ENCODE assay signal across 16 mouse cellular contexts in genomic region chr16:9679994-9680393, GRCm38 (mm10).
DNase-seq lines count a peak whose midpoint lies in the region; ATAC-seq and TF ChIP-seq lines count a peak whose summit lies in the region.
"Had no signal": no experiment of that assay in that cellular context is flagged by ENCODE, and none has a peak within 500 bp of the region (broad histone marks: within the 10 kb centered on the region; RNA-seq: fewer than 3 reads in every experiment).

No protein-coding gene starts in this region.

- intact Hi-C loops in heart, adult 2 months (cut with DNase I): no loop called here

- TF ChIP-seq EP300 in heart, adult 2 months (IDR thresholded peaks at IDR 0.05; ENCODE audit: insufficient read depth, low read depth, low read length): no peak

- H3K79me2 ChIP-seq in heart, adult 2 months (replicated peaks; ENCODE audit: control insufficient read depth, insufficient read depth, low read length): no peaks in the 10 kb centered on the region

- H3K9me3 ChIP-seq in midbrain, embryonic 12.5 days: no peaks in the 10 kb centered on the region
- no peaks in the 10 kb centered on the region for H3K9me3 ChIP-seq in midbrain, embryonic 14.5 days (ENCODE audit: control insufficient read depth, low read length)
- no peaks in the 10 kb centered on the region for H3K9me3 ChIP-seq in forebrain, embryonic 11.5 days (ENCODE audit: control insufficient read depth, low read length)
- H3K9me3 ChIP-seq: hindbrain, embryonic 13.5 days; kidney, embryonic 15.5 days had no signal

- 0 out of 2 replicates have a peak overlapping the region, but pooled peaks have one; percentile 9 for H3K4me2 ChIP-seq in midbrain, embryonic 12.5 days (replicated peaks)
- H3K4me2 ChIP-seq in midbrain, embryonic 14.5 days (ENCODE audit: low read length): no peak overlapping the region
- H3K4me2 ChIP-seq in forebrain, embryonic 11.5 days (ENCODE audit: low read depth, low read length, severe bottlenecking): no peak overlapping the region
- H3K4me2 ChIP-seq: hindbrain, embryonic 13.5 days; kidney, embryonic 15.5 days had no signal

- no peak overlapping the region for H3K4me3 ChIP-seq in heart, adult 2 months
- no peak overlapping the region for H3K4me3 ChIP-seq in midbrain, embryonic 12.5 days
- H3K4me3 ChIP-seq in midbrain, embryonic 14.5 days (replicated peaks; ENCODE audit: low read depth, low read length): no peak overlapping the region
- no peak overlapping the region for H3K4me3 ChIP-seq in forebrain, embryonic 11.5 days (ENCODE audit: low read depth, low read length)
- H3K4me3 ChIP-seq: hindbrain, embryonic 13.5 days; kidney, embryonic 15.5 days had no signal

- 79% methylated on average over 5 of the region's 5 CpGs for WGBS in heart, adult 2 months
- 29% methylated on average over 5 of the region's 5 CpGs for WGBS in midbrain, embryonic 12.5 days
- WGBS in midbrain, embryonic 14.5 days: 32% methylated on average over 5 of the region's 5 CpGs
- WGBS in forebrain, embryonic 11.5 days: 15% methylated on average over 5 of the region's 5 CpGs

- ATAC-seq in midbrain, embryonic 12.5 days (ENCODE audit: low FRiP score, low read depth): peak; percentile 54; the same call in 1 of the 2 replicates
- ATAC-seq in midbrain, embryonic 14.5 days (ENCODE audit: low FRiP score, low TSS enrichment): no peak
- ATAC-seq in forebrain, embryonic 11.5 days (replicated peaks; ENCODE audit: low FRiP score): peak; percentile 88
- no peak for ATAC-seq in granulocyte monocyte progenitor cell, adult 5-6 weeks (replicated peaks; ENCODE audit: poor library complexity, severe bottlenecking)

- no peaks in the 10 kb centered on the region for H3K27me3 ChIP-seq in heart, adult 2 months (ENCODE audit: control insufficient read depth, insufficient read depth, low read length)
- H3K27me3 ChIP-seq in midbrain, embryonic 12.5 days: no peaks in the 10 kb centered on the region
- no peaks in the 10 kb centered on the region for H3K27me3 ChIP-seq in midbrain, embryonic 14.5 days (ENCODE audit: control insufficient read depth, insufficient read depth, low read length)
- no peaks in the 10 kb centered on the region for H3K27me3 ChIP-seq in forebrain, embryonic 11.5 days (ENCODE audit: control insufficient read depth, insufficient read depth, low read length)
- H3K27me3 ChIP-seq: hindbrain, embryonic 13.5 days; kidney, embryonic 15.5 days had no signal

- H3K27ac ChIP-seq in heart, adult 2 months: no peak overlapping the region
- H3K27ac ChIP-seq in midbrain, embryonic 12.5 days (replicated peaks): 0 out of 2 replicates have a peak overlapping the region, but pooled peaks have one; percentile 3
- no peak overlapping the region for H3K27ac ChIP-seq in midbrain, embryonic 14.5 days (replicated peaks; ENCODE audit: low read depth, low read length)
- no peak overlapping the region for H3K27ac ChIP-seq in forebrain, embryonic 11.5 days (ENCODE audit: low read depth, low read length)
- H3K27ac ChIP-seq: hindbrain, embryonic 13.5 days; kidney, embryonic 15.5 days had no signal

- no peaks in the 10 kb centered on the region for H3K36me3 ChIP-seq in heart, adult 2 months (ENCODE audit: control insufficient read depth, insufficient read depth, low read length)
- H3K36me3 ChIP-seq in midbrain, embryonic 12.5 days: no peaks in the 10 kb centered on the region
- no peaks in the 10 kb centered on the region for H3K36me3 ChIP-seq in midbrain, embryonic 14.5 days (ENCODE audit: control insufficient read depth, insufficient read depth, low read length)
- H3K36me3 ChIP-seq in forebrain, embryonic 11.5 days (ENCODE audit: control insufficient read depth, insufficient read depth, low read length): no peaks in the 10 kb centered on the region
- H3K36me3 ChIP-seq: hindbrain, embryonic 13.5 days; kidney, embryonic 15.5 days had no signal

- TF ChIP-seq CTCF in heart, adult 2 months (IDR thresholded peaks at IDR 0.05): no peak

- no peaks in the 10 kb centered on the region for H3K4me1 ChIP-seq in heart, adult 2 months (ENCODE audit: control insufficient read depth, insufficient read depth, low read length)
- peaks cover 13% of the 10 kb centered on the region for H3K4me1 ChIP-seq in midbrain, embryonic 12.5 days
- peaks cover 15% of the 10 kb centered on the region for H3K4me1 ChIP-seq in midbrain, embryonic 14.5 days (ENCODE audit: control insufficient read depth, insufficient read depth, low read length)
- no peaks in the 10 kb centered on the region for H3K4me1 ChIP-seq in forebrain, embryonic 11.5 days (replicated peaks; ENCODE audit: control insufficient read depth, insufficient read depth, low read length)
- H3K4me1 ChIP-seq: kidney, embryonic 15.5 days had no signal

- TF ChIP-seq POLR2A in heart, adult 2 months (IDR thresholded peaks at IDR 0.05; ENCODE audit: insufficient read depth, low read depth, low read length): no peak

- peak; percentile 23 for DNase-seq in heart, adult 11 months
- no peak for DNase-seq in heart, adult 2 months
- DNase-seq in midbrain, embryonic 14.5 days: no peak
- DNase-seq in forebrain, embryonic 11.5 days (ENCODE audit: low spot score): peak; percentile 59
- peak; percentile 45 for DNase-seq in retina, embryonic 14.5 days (ENCODE audit: low spot score)
- DNase-seq in lung, postnatal 4 days: no peak
- DNase-seq: cerebellum, postnatal 36 days; layer of hippocampus, postnatal 36 days; left cerebral cortex, postnatal 4 days; lung, adult 18-20 months; right cerebral cortex, postnatal 14 days; thymus, postnatal 25 days had no signal

- H3K9ac ChIP-seq in heart, adult 2 months (ENCODE audit: low read depth, low read length): no peak overlapping the region
- no peak overlapping the region for H3K9ac ChIP-seq in midbrain, embryonic 12.5 days (replicated peaks)
- H3K9ac ChIP-seq in midbrain, embryonic 14.5 days (replicated peaks; ENCODE audit: low read length): no peak overlapping the region
- H3K9ac ChIP-seq in forebrain, embryonic 11.5 days (ENCODE audit: low read length): no peak overlapping the region
- H3K9ac ChIP-seq: hindbrain, embryonic 13.5 days; kidney, embryonic 15.5 days had no signal

Comparison
In these comparisons a context has a peak if more than half of its experiments do, and no peak if none do; other contexts are left out.
1. DNase-seq: peak in heart, adult 11 months (single experiment), forebrain, embryonic 11.5 days (single experiment) and retina, embryonic 14.5 days (single experiment); none in heart, adult 2 months (0 of 2), midbrain, embryonic 14.5 days (single experiment) and lung, postnatal 4 days (0 of 2).
2. ATAC-seq: peak in midbrain, embryonic 12.5 days (single experiment) and forebrain, embryonic 11.5 days (single experiment); none in midbrain, embryonic 14.5 days (single experiment) and granulocyte monocyte progenitor cell, adult 5-6 weeks (single experiment).